Mouse (Mus musculus): ENCODE measurements around the gene Kif21a.

Kif21a gene

GRCm38 (mm10) chr15:91018161-91018860, 31.4 kb downstream of the Kif21a start:
- no peak for DNase-seq (ENCODE audit: low spot score in 2 of 2)

- no peak for DNase-seq (ENCODE audit: low spot score in 2 of 2)
Observed at GRCm38 (mm10) chr15:91017261-91018160, 32.2 kb downstream of the Kif21a start.

GRCm38 (mm10) chr15:91016366-91016765, 33.4 kb downstream of the Kif21a start:
- DNase-seq (ENCODE audit: low spot score in 2 of 2): no peak

GRCm38 (mm10) chr15:91012793-91013580, 36.8 kb downstream of the Kif21a start:
- no peak for DNase-seq (ENCODE audit: low spot score in 2 of 2)

- DNase-seq (ENCODE audit: low spot score in 2 of 2): no peak
Observed at GRCm38 (mm10) chr15:91010218-91010617, 39.5 kb downstream of the Kif21a start.

DNA sequence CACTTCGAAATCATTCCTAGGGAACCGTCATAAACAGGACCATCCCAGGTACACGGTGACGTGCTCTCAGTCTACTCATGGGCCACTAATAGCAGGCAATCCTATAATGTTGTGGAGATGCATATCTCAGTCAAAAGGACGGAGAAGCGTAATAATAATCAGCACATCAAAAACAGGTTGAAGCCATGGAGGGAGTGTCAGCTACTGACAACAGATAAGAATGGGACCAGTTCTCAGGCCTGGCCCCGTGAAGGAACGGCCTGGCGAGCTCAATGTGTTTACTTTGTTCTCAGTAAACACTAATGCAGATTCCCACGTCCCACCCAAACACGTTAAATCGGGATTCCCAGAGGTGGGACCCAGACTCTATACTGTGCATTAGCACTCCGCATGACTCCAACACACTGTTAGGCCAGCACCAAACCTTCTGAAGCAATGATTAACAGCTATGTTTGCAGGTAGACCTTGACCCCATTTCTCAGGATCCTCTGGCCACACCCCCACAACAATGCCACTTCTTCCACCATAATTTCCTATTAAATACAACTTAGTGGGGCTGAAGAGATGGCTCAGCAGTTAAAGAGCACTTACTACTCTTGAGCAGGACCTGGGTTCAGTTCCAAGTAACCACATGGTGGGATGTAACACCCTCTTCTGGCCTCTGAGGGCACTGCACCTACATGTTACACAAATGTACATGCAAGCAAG, 42.5 kb downstream of the Kif21a start:
- DNase-seq (ENCODE audit: low spot score in 2 of 2): no peak

DNA sequence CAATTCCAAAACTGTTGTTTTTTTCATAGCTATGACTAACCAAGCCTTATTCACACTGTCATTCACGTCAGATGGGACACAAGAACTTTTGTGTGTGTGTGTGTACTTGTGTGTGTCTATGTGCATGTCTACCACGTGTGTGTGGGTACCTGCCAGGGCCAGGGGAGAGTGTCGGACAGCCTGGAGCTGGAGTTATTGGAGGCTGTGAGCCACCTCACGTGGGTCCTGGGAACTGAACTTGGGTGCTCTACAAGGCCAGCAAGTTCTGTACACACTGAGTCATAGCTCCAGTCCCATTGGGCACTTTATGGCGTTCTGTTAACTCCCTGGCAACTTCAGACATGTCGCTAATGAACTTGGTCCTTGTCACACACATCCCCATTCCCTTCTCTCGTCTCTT, 45.0 kb downstream of the Kif21a start:
- no peak for DNase-seq (ENCODE audit: low spot score in 2 of 2)

DNA sequence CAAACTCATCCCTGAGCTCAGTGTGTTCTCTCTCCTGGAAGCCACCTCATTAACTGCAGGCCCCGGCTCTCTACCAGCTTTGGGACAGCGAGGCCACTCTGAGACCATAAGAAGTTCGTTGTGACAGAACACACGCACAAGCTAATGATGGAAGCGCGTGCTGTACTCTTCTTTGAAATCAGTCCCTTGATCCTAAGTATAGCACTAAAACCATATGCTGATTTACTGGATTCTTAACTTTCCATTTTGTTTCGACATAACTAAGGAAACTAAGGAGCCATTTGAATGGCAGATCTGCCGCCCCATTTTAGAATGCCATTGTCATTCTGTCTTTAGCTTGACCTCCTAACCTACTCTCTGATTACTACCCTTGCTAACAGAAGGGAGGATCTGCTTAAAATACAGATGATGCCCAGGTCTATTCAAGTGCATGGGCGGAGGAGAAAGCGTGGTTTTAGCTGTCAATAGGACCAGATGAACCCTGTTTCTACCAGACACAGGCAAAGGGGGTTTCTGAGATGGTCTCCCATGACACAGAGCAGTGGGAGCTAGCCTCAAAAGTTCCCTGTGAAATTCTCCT, 48.6 kb downstream of the Kif21a start:
- DNase-seq (ENCODE audit: low spot score in 2 of 2): no peak

DNA sequence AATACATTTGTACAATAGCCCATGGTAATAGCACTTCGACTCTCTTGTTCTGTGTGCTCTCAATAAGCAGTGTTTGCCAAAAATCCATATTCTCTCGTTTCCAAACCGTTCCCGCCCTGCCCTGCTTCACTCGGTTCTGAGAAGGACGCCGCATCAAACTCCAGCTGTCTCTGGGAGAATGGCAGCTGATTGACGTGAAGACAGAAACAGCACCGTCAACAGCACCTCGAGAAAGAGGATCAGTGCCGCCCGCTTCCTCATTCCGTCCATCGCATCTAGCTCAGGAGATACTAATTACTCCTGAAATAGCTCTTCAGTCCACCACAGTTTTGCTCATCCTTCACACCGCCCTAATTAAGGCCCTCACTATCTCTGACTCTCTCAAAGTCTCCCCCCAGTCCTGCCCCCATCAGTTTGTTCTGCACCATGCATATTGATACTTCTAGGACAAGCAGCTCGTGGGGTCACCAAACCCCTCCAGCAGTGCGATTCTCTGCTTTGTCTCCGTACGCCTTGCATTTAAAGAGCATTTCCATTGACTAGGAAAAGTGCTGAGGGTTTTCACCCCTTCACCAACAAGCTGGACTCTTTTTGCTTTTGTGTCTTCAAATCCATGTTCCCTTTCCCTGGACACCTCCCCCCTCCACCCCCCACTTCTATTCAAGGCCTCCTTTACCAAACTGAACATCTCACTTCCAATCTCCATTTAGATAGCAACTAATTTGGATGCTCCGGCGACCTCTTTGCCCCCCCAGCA, 49.3 kb downstream of the Kif21a start:
- no peak for DNase-seq (ENCODE audit: low spot score in 2 of 2)

DNA sequence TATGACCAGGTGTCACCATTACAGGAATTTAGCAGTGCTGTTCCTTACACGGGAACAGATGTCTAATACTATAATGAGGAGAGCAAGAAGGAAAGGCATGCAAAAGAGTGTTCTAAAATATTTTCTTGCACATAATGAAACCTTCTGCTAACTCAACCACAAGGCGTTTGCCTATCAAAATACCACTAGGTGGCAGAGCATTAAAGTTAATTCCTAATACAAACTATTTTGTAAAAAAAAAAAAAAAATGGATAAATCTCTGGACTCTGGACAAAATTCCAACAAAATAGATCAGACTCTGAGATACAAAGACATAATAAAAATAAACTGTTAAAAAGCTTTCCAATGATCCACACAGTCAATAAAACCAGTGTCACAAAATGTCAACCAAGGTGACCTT, 56.9 kb downstream of the Kif21a start:
- no peak for DNase-seq (ENCODE audit: low spot score in 2 of 2)

GRCm38 (mm10) chr15:90992388-90992787, 57.4 kb downstream of the Kif21a start:
- DNase-seq (ENCODE audit: low spot score in 2 of 2): no peak

- DNase-seq (ENCODE audit: low spot score in 2 of 2): no peak
Observed at GRCm38 (mm10) chr15:90991843-90992242, 57.9 kb downstream of the Kif21a start.

DNA sequence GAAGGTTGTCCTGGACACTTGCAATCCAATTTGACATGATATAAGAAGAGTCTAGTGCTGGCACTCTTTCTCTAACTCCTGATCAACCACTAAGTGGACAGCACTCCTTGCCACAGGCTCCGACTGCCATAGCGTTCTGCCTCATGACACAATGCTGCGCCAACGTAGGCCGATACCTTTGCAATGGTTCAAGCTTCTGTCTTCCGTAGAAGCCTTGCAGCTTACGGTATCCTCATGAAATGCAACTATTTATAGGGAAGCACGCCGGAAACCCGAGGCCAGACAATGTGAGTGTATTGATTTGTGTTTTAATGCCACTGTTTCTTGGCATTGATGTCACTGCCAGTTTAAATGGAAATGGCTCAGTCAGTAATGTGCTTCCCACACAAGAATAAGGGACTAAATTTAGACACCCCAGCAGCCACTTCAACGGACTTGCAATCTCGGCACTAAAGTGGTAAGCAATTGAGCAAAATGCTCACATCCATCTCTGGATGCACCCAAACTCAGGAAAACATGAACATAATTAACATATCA, 62.0 kb downstream of the Kif21a start:
- no peak for DNase-seq (ENCODE audit: low spot score in 2 of 2)

- no peak for DNase-seq (ENCODE audit: low spot score in 2 of 2)
Observed at GRCm38 (mm10) chr15:90975914-90976313, 73.8 kb downstream of the Kif21a start.

DNA sequence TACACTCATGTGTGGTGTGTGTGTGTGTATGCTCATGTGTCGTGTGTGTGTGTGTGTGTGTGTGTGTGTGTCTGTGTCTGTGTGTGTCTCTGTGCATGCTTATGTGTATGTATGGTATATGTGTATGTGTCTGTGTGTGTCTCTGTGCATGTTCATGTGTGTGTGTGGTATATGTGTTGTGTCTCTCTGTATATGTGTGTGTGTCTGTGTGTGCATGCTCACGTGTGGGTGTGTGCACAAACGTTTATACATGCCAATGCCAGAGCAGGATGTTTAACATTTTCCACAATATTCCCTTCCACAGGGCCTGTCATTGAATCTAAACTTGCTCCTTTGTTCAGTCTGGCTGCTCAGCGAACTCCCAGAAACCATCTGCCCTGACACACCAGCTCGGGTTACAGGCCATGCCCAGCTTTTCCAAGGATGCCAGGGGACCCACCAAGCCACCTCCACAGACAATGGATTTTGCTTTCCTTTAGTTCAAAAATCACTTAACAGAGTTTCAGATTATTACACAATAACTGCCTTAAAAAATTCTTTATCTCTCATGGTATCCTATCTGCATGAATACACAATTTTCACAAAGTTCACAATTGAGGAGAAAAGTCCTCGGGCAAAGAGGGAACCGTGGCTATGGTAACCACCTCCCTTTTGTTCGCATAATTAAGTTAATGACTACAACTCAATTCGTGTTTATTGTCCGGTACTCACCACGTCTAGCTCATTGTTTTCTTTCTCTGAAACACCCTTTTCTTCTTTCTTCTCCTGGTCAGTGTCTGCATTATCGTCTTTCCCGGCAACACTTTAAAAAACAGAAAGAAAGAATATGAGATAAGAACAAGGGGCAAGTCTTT, 77.6 kb downstream of the Kif21a start:
- no peak for DNase-seq (ENCODE audit: low spot score in 2 of 2)

DNA sequence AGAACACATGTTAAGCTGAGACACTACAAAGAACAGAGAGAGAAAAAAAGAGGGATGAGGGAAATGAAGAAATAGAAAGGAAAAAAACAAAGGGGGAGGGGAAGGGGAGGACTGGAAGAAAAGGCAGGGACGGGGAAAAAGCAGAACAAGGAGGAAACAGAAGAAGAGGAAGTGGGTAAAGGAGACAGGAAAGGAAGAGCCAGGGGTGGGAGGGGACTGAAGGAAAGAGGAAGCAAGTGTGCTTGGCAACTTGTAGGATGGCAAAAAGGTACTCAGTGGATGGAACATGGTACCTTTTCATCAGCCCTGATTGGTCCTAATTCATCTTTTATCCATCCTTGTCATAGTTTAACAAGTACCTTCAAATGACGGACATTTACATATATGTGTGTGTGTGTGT, 86.4 kb downstream of the Kif21a start:
- no peak for DNase-seq (ENCODE audit: low spot score in 2 of 2)

- DNase-seq (ENCODE audit: low spot score in 2 of 2): no peak
Observed at GRCm38 (mm10) chr15:90962548-90962947, 87.2 kb downstream of the Kif21a start.

- DNase-seq (ENCODE audit: low spot score in 2 of 2): no peak
Observed at GRCm38 (mm10) chr15:90960831-90961554, 88.8 kb downstream of the Kif21a start.

DNA sequence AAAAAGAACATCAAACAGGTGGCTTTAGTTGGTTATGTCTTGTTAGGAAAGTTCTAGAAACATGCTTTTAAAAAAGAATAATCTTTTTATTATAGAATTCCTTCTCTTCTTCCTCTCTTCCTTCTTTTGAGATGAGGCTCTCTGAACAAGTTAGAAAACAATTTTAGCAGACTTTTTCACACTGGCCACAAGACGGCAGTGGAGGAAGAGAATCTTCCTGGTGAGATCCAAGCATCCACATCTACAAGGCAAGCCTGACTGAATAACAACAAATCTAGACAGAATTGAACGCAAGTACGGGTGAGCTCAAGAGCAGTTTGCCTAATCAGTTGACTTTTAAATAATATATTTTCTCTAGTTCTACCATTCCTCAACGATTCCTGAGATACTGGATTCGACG, 98.4 kb downstream of the Kif21a start:
- no peak for DNase-seq (ENCODE audit: low spot score in 2 of 2)
